Mouse (Mus musculus): ENCODE results near the gene Lgals3bp. TPM values are rescaled to one million over a fixed set of nuclear protein-coding genes. Genes with fewer than 3 reads are reported as not detected.

Gene Lgals3bp
- polyA plus RNA-seq, 2 experiments, result 30.1 to 36.6 TPM

DNA sequence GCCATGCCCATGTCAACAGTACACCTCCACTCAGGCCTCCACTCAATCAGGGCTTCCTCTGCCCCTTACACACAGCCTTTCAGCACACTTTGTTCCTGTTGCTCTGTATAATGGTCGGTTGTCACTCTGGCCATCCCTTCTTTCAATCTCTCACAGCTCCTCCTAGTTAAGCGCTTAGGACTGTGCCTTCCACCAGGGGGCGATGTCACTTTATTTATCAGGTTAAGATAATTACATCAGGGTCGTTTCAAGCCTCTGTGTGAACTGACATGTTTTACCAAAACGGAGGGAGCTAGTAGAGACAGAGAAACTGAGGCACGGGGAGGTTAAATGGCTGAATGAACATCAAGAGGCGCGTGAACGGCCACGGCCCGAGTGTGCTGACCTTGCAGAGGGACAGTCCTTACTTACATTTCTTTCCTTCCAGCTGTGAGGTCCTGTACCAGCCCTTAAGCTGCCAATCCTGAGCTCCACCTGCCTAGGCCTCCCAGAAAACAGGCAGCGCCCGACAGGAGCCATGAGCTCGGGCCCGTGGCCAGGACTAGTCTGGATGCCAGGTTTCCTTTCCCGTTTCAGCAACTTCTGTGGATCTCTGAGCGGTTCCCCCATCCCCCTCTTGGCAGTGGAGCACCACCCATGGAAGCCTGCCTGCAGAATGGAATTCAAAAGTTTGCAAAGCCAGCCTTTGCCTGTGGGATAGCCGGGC is 21.5 kb upstream of the Lgals3bp start:
- Histone ChIP-seq H3K9me3 (ENCODE audit: control insufficient read depth, low read length) (no peaks in the 10 kb centered on the region), H3K27ac (no peak overlapping the region), H3K9ac (replicated peaks) (no peak overlapping the region), H3K27me3 (ENCODE audit: control insufficient read depth, insufficient read depth, low read length) (no peaks in the 10 kb centered on the region), H3K4me3 (ENCODE audit: insufficient read depth in 1 of 2, low read depth in 2 of 2, low read length in 2 of 2) (no peak overlapping the region), H3K4me1 (replicated peaks; ENCODE audit: control insufficient read depth in 2 of 2, insufficient read depth in 2 of 2, low read length in 1 of 2) (peaks cover 0 to 11% of the 10 kb centered on the region in 2 experiments; a peak in 2 of 4 replicates), H3K4me2 (ENCODE audit: low read depth) (no peak overlapping the region; the same call in 1 of the 2 replicates), H3K36me3 (replicated peaks; ENCODE audit: control insufficient read depth, insufficient read depth, low read depth) (no peaks in the 10 kb centered on the region)
- DNase-seq (ENCODE audit: low read depth in 3 of 3, low spot score in 3 of 3) (peak in 2 of 3 experiments; percentile 43 to 55), ATAC-seq (ENCODE audit: insufficient read depth) (no peak)
- no peak for TF ChIP-seq EP300 (IDR thresholded peaks at IDR 0.05; ENCODE audit: low read depth)
- peak; percentile 75 for TF ChIP-seq CTCF (IDR thresholded peaks at IDR 0.05; ENCODE audit: low read depth)
- WGBS (ENCODE audit: insufficient replicate concordance), result 8% methylated on average over 18 of the region's 18 CpGs

- Histone ChIP-seq H3K4me2 (ENCODE audit: low read depth) (no peak overlapping the region), H3K9me3 (ENCODE audit: control insufficient read depth, low read length) (no peaks in the 10 kb centered on the region), H3K36me3 (replicated peaks; ENCODE audit: control insufficient read depth, insufficient read depth, low read depth) (no peaks in the 10 kb centered on the region), H3K9ac (replicated peaks) (no peak overlapping the region), H3K27me3 (ENCODE audit: control insufficient read depth, insufficient read depth, low read length) (no peaks in the 10 kb centered on the region), H3K27ac (no peak overlapping the region), H3K4me3 (ENCODE audit: insufficient read depth in 1 of 2, low read depth in 2 of 2, low read length in 2 of 2) (no peak overlapping the region), H3K4me1 (replicated peaks; ENCODE audit: control insufficient read depth in 2 of 2, insufficient read depth in 2 of 2, low read length in 1 of 2) (peaks cover 6 to 15% of the 10 kb centered on the region in 2 experiments)
- DNase-seq (ENCODE audit: low read depth in 3 of 3, low spot score in 3 of 3) (no peak), ATAC-seq (ENCODE audit: insufficient read depth) (no peak)
- no peak for TF ChIP-seq EP300 (IDR thresholded peaks at IDR 0.05; ENCODE audit: low read depth)
- WGBS (ENCODE audit: insufficient replicate concordance), result 69% methylated on average over 7 of the region's 7 CpGs
These were observed 18.4 kb upstream of the Lgals3bp start for GRCm38 (mm10) chr11:118420261-118420660.

GRCm38 (mm10) chr11:118418834-118419504 is 17.1 kb upstream of the Lgals3bp start, which contains the start of gene Cant1:
TSS of gene Cant1 (minus strand) at chr11:118419086.
- H3K36me3 ChIP-seq (replicated peaks; ENCODE audit: control insufficient read depth, insufficient read depth, low read depth), result no peaks in the 10 kb centered on the region
- peaks cover 6 to 15% of the 10 kb centered on the region in 2 experiments for H3K4me1 ChIP-seq (replicated peaks; ENCODE audit: control insufficient read depth in 2 of 2, insufficient read depth in 2 of 2, low read length in 1 of 2)
- ATAC-seq (ENCODE audit: insufficient read depth), result peak; percentile 94
- H3K27me3 ChIP-seq (ENCODE audit: control insufficient read depth, insufficient read depth, low read length), result no peaks in the 10 kb centered on the region
- H3K4me2 ChIP-seq (ENCODE audit: low read depth), result peak within 1 kb of the TSS; percentile 86
- peak within 1 kb of the TSS; percentile 93 to 94 for H3K4me3 ChIP-seq (ENCODE audit: insufficient read depth in 1 of 2, low read depth in 2 of 2, low read length in 2 of 2)
- TF ChIP-seq CTCF (IDR thresholded peaks at IDR 0.05; ENCODE audit: low read depth), result no peak
- no peak for TF ChIP-seq EP300 (IDR thresholded peaks at IDR 0.05; ENCODE audit: low read depth)
- DNase-seq (ENCODE audit: low read depth in 3 of 3, low spot score in 3 of 3), result peak; percentile 97 to 99 (median 97)
- no peaks in the 10 kb centered on the region for H3K9me3 ChIP-seq (ENCODE audit: control insufficient read depth, low read length)
- WGBS (ENCODE audit: insufficient replicate concordance), result under 1% methylated on average over 49 of the region's 50 CpGs
- peak within 1 kb of the TSS; percentile 63 for H3K27ac ChIP-seq
- H3K9ac ChIP-seq (replicated peaks), result peak within 1 kb of the TSS; percentile 98

DNA sequence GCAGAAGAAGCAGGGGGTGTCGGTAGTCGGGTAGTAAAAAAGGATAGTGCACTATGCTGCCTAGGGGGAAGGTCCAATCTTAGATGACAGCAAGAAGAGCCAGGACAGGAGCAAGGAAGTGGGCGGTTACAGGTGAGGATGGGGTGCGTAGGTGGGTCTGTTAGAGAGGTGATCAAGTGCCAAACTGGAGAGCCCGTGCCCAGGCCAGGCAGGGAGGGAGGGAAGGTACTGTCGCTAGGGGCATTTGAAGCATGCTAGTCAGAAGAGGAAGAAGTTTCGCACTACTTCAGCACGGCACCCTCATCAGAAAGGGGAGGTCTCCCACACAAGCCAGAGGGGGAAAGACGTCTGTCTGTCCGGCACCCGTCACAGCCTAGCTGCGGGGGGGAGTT is 16.5 kb upstream of the Lgals3bp start:
- Histone ChIP-seq H3K9me3 (ENCODE audit: control insufficient read depth, low read length) (no peaks in the 10 kb centered on the region), H3K36me3 (replicated peaks; ENCODE audit: control insufficient read depth, insufficient read depth, low read depth) (no peaks in the 10 kb centered on the region), H3K4me3 (ENCODE audit: insufficient read depth in 1 of 2, low read depth in 2 of 2, low read length in 2 of 2) (peak overlapping the region; percentile 93 to 94), H3K4me2 (ENCODE audit: low read depth) (peak overlapping the region; percentile 86), H3K4me1 (replicated peaks; ENCODE audit: control insufficient read depth in 2 of 2, insufficient read depth in 2 of 2, low read length in 1 of 2) (peaks cover 6 to 15% of the 10 kb centered on the region in 2 experiments), H3K9ac (replicated peaks) (peak overlapping the region; percentile 98), H3K27ac (peak overlapping the region; percentile 63), H3K27me3 (ENCODE audit: control insufficient read depth, insufficient read depth, low read length) (no peaks in the 10 kb centered on the region)
- ATAC-seq (ENCODE audit: insufficient read depth), result peak; percentile 22; the same call in 1 of the 2 replicates
- peak; percentile 10; the same call in 1 of the 2 replicates for TF ChIP-seq CTCF (IDR thresholded peaks at IDR 0.05; ENCODE audit: low read depth)
- TF ChIP-seq EP300 (IDR thresholded peaks at IDR 0.05; ENCODE audit: low read depth), result no peak
- DNase-seq (ENCODE audit: low read depth in 3 of 3, low spot score in 3 of 3), result peak in 1 of 3 experiments; percentile 36
- WGBS (ENCODE audit: insufficient replicate concordance), result 3% methylated on average over 12 of the region's 12 CpGs

DNA sequence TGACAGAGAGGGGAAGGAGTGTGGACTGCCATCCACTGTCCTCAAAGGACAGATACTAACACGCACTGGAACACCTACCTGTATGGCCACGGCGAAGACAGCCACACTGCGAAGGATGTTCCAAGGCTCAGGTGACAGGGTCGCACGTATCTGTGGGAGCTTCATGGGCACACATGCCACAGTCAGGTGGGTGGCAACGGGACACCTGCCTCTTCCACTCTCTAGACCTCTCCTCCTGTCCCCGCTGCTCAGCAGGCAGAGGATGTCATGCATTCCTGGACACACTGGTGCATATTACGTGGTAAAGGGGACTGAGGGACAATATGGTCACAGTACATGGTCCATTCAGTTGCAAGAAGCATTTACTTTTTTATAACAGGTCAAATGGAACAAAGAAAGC is 15.6 kb upstream of the Lgals3bp start:
- Histone ChIP-seq H3K27me3 (ENCODE audit: control insufficient read depth, insufficient read depth, low read length) (no peaks in the 10 kb centered on the region), H3K27ac (no peak overlapping the region), H3K9me3 (ENCODE audit: control insufficient read depth, low read length) (no peaks in the 10 kb centered on the region), H3K4me3 (ENCODE audit: insufficient read depth in 1 of 2, low read depth in 2 of 2, low read length in 2 of 2) (peak overlapping the region in 1 of 2 experiments; percentile 94; a peak in 1 of 4 replicates), H3K4me1 (replicated peaks; ENCODE audit: control insufficient read depth in 2 of 2, insufficient read depth in 2 of 2, low read length in 1 of 2) (peaks cover 6 to 15% of the 10 kb centered on the region in 2 experiments), H3K4me2 (ENCODE audit: low read depth) (peak overlapping the region; percentile 86), H3K9ac (replicated peaks) (peak overlapping the region; percentile 98), H3K36me3 (replicated peaks; ENCODE audit: control insufficient read depth, insufficient read depth, low read depth) (no peaks in the 10 kb centered on the region)
- DNase-seq (ENCODE audit: low read depth in 3 of 3, low spot score in 3 of 3) (no peak), ATAC-seq (ENCODE audit: insufficient read depth) (no peak)
- TF ChIP-seq EP300 (IDR thresholded peaks at IDR 0.05; ENCODE audit: low read depth) (no peak), CTCF (IDR thresholded peaks at IDR 0.05; ENCODE audit: low read depth) (no peak)
- 79% methylated on average over 9 of the region's 9 CpGs for WGBS (ENCODE audit: insufficient replicate concordance)

Data from liver, embryonic 14.5 days (tissue).